Mouse (Mus musculus) left cerebral cortex, postnatal 14 days (tissue): Measurements from ENCODE around the gene Nup107. TPM values are rescaled to one million over a fixed set of nuclear protein-coding genes. Genes with fewer than 3 reads are reported as not detected.
A peak's percentile ranks its signal among the peaks of the same experiment; 100 is the strongest.
"Not testable (repeated sequence)": the region's sequence is repeated elsewhere in the genome, so short reads cannot be mapped to it uniquely, and the experiment has no call there.

ENCODE experiments used
- DNase-seq, 2 experiments: peaks; one replicate each; pipeline ENCODE4 v3.0.0; 2021 to 2022; ENCODE audit warnings: low spot score in 2 of 2, mixed read lengths in 1 of 2
- intact Hi-C: fragments of 180-260 bp; cut with DNase I; formaldehyde crosslinking; loops from one replicate; pipeline ENCODE4 v1.15.1; 2025
- total RNA-seq, 2 experiments: library from RNA; stranded (reverse); gene quantifications; 2 replicates each; pipeline ENCODE4 v1.2.3; 2021

Nup107 gene
- total RNA-seq, 2 experiments from 2014 or later = 15.5 to 19.9 TPM

GRCm38 (mm10) chr10:117741698-117742475, 50.6 kb downstream of the Nup107 start:
- intact Hi-C loops = no loop called here
- no peak for DNase-seq

DNA sequence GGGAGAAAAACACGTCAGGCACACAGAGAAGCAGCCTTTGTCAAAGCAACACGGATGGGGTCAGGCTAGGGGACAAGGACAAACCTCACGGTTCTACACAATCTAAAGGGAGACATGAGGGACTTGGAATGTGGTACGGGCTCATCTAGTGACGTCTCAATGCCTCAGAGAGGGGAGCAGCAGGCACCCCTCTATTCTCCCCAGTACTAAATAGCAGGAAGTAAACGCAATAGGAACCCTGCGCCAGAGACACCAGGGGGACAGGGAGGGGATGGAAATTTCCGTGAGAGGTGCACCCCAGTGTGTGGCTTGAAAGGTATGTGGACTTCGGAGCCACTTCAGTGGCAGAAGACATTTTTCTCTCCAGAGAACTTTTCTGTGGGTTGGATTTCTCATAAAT, 51.6 kb downstream of the Nup107 start:
- no peak for DNase-seq
- intact Hi-C loops = no loop called here

DNA sequence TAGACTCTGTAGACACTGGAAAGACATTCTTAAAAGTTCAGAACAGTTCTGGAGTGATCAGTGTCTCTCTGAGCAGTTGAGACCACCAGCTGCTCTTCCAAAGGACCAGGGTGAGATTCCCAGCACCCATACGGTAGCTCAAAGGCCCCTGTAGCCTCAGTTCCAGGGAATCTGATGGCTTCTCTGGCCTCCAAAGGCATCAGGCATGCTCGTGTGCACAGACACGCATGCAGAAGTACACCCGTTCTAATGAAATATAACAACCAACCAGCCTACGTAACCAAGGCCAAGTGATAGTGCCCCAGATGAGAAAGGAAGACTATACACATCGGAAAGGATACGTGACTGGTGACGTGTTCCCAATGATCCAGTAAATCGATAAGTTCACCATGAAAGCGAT, 52.3 kb downstream of the Nup107 start:
- no peak for DNase-seq
- intact Hi-C loops = no loop called here

GRCm38 (mm10) chr10:117739648-117739948, 52.9 kb downstream of the Nup107 start:
- no peak for DNase-seq
- intact Hi-C loops = no loop called here

DNA sequence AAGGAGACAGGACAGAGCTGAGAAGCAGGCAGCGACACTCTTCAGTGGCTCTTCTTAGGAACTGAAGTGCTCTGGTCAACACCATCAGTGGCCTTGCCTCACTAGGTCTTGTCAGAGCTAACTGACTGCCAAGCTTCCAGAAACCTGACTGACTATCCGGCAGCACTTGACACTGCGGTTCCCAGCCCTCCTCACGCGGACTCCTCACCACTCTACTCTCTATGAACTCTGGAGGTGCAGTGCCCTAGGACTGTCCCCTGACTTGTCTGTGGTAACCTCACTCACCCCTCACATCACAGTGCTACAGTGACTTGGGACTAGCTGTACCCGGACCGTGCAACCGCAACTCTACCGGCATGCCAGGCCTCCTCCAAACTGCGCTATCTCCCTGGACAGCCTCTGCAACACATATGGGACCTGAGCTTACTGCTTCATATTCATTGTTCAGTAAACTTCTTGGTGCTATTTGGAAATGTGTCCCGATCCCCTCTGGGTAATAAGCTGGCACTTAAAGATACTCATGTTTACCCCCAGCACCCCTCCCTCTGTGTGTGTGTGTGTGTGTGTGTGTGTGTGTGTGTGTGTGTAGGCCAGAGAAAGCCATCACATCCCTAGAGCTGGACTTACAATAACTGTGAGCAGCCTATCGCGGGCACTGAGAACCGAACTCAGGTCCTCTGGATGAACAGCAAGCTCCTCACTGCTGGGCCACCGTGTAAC, 53.4 kb downstream of the Nup107 start:
- intact Hi-C loops = no loop called here
- DNase-seq = no peak

GRCm38 (mm10) chr10:117738140-117738921, 54.2 kb downstream of the Nup107 start:
- no peak for DNase-seq
- intact Hi-C loops = no loop called here

- intact Hi-C loops, DNase-seq: not testable (repeated sequence)
Observed at GRCm38 (mm10) chr10:117737498-117737897, 55.0 kb downstream of the Nup107 start.

- intact Hi-C loops = no loop called here
- no peak for DNase-seq
Observed at GRCm38 (mm10) chr10:117737075-117737474, 55.4 kb downstream of the Nup107 start.

DNA sequence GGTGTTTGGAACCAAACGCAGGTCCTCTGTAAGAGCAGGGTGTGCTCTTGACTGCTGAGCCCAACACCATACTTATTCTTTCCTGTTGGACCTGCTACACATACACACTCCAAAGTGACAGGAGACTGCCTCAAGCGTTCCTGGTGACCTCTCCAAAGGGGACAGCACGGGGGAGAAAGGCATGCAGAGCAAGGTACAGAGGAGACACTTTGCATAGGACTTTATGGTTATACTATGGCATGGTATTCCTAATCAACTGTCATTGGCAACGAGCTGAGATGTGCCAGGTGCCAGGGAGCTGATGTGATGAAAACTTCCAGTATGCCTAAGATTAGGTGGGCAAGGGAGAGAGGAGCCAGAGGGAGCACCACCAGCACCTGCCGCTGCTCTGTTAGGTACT, 55.9 kb downstream of the Nup107 start:
- DNase-seq = no peak
- intact Hi-C loops = no loop called here

GRCm38 (mm10) chr10:117735396-117735795, 57.1 kb downstream of the Nup107 start:
- intact Hi-C loops, DNase-seq: not testable (repeated sequence)

GRCm38 (mm10) chr10:117734104-117734852, 58.2 kb downstream of the Nup107 start:
- DNase-seq, intact Hi-C loops: not testable (repeated sequence)

DNA sequence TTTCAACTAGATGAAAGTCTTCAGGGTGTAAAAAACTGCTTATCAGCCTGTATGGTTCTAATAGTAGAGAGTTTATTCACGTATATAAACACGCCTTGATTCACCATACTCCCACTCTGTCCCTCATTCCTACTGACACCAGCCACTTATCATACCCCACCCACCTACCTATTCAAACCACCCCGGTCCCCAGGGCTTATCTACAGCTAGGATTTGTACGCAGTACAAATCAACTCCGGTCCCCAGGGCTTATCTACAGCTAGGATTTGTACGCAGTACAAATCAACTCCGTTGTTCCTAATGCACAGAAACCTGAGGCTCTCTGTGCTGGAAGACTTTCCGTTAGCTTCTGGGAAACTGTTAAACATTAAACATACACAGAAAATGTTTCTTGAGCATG, 58.9 kb downstream of the Nup107 start:
- intact Hi-C loops = not testable (repeated sequence)

GRCm38 (mm10) chr10:117732962-117733592, 59.4 kb downstream of the Nup107 start:
- intact Hi-C loops = no loop called here

More for the DNA sequence above, 58.9 kb downstream of the Nup107 start:
- not testable (repeated sequence) for DNase-seq

DNA sequence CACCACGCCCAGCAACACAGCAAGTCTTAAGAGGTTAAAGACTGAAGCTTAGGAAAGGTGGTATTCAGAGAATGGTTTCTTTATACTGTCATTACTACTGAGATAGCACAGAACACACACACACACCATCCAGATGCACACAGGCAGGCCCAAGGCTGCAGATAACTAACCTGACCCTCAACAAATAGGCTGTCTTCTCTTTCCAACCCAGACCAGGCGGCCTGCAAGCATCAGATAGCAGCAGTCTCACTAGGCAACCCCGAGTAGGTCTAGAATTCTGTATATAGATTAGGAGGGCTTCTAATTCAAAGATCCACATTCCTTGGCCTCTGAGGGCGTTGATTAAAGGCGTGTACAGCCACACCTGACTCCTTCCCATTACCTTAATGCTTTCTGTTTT, 60.3 kb downstream of the Nup107 start:
- no peak for DNase-seq

More at GRCm38 (mm10) chr10:117732962-117733592, 59.4 kb downstream of the Nup107 start:
- DNase-seq = no peak

GRCm38 (mm10) chr10:117731244-117732101, 61.0 kb downstream of the Nup107 start:
- intact Hi-C loops = no loop called here
- DNase-seq = peak in 1 of 2 experiments; percentile 56

More for the DNA sequence above, 60.3 kb downstream of the Nup107 start:
- intact Hi-C loops = no loop called here

- intact Hi-C loops = no loop called here
- no peak for DNase-seq
Observed at GRCm38 (mm10) chr10:117730637-117731203, 61.8 kb downstream of the Nup107 start.

GRCm38 (mm10) chr10:117730140-117730539, 62.4 kb downstream of the Nup107 start:
- no peak for DNase-seq
- intact Hi-C loops = no loop called here
